Mouse (Mus musculus) G1E (cell line): ENCODE data around the gene Tiparp.

Source experiments
- GATA1 ChIP-seq: IDR thresholded peaks from 2 replicates; pipeline ENCODE4 v1.6.1; 2012; ENCODE audit warnings: borderline replicate concordance, low read length, inconsistent platforms, mixed read lengths
- TAL1 ChIP-seq: conservative IDR thresholded peaks from 2 replicates; pipeline ENCODE4 v1.6.1; 2012; ENCODE audit warnings: low read depth, low read length, inconsistent platforms, mixed read lengths

GRCm38 (mm10) chr3:65585823-65586482 lies 57.7 kb downstream of the Tiparp start:
- TF ChIP-seq GATA1: no peak
- TF ChIP-seq TAL1: no peak
